Mouse (Mus musculus): ENCODE data around the gene Macrod1.

DNA sequence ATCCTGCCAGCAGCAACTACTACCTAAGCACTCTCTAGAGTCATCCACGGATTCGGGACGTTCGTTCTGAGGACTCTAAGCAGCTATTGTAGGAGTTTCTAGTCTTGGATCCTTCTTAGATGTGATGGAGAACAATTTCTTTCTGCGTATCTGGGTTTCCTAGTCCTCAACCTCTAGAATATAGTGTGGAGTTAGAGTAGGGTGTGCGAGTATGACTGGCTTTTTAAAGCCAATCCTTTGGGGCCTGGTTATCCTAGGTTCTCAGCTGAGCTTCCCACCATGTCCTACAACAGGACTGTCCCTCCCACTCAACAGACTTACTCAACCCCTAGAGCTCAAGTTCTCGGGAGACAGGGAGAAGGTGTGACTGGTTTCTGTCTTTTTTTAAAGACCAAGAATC lies 148.7 kb downstream of the Macrod1 start:
- TF ChIP-seq CTCF (conservative IDR thresholded peaks at IDR 0.05; ENCODE audit: insufficient read depth, insufficient read length, low read depth, low read length) (no peak), POLR2A (IDR thresholded peaks at IDR 0.05; ENCODE audit: low read depth, low read length) (no peak)
